Mouse (Mus musculus) bone marrow macrophage, adult 2 months (primary cell): ENCODE results near the gene Tmem167. TPM values are rescaled to one million over a fixed set of nuclear protein-coding genes. Genes with fewer than 3 reads are reported as not detected.

ENCODE experiments used
- H3K27ac ChIP-seq: 2 replicates; pipeline ENCODE4 v1.5.1; 2012; ENCODE audit warnings: low read depth, low read length; ENCODE audit not compliant: insufficient read depth
- H3K4me1 ChIP-seq: 2 replicates; pipeline ENCODE4 v1.6.1; 2012; ENCODE audit warnings: low read length; ENCODE audit not compliant: control insufficient read depth, insufficient read depth
- H3K4me3 ChIP-seq: 2 replicates; pipeline ENCODE4 v1.5.1; 2012; ENCODE audit warnings: mild to moderate bottlenecking, low read length, moderate library complexity; ENCODE audit not compliant: insufficient read depth
- CTCF ChIP-seq: IDR thresholded peaks from 2 replicates; pipeline ENCODE4 v1.5.1; 2012; ENCODE audit warnings: low read depth, mild to moderate bottlenecking, low read length, moderate library complexity
- POLR2A ChIP-seq: IDR thresholded peaks from 2 replicates; pipeline ENCODE4 v1.6.1; 2012; ENCODE audit warnings: mild to moderate bottlenecking, low read depth, low read length, borderline replicate concordance
- polyA plus RNA-seq: library from polyadenylated mRNA; stranded (reverse); fragments of >200 nt; gene quantifications from 2 replicates; pipeline ENCODE4 v1.2.4, GENCODE M21; 2012; ENCODE audit not compliant: missing spikeins, insufficient read depth, insufficient read length

The Tmem167 gene
- polyA plus RNA-seq, 1 experiment, result 32.0 TPM

DNA sequence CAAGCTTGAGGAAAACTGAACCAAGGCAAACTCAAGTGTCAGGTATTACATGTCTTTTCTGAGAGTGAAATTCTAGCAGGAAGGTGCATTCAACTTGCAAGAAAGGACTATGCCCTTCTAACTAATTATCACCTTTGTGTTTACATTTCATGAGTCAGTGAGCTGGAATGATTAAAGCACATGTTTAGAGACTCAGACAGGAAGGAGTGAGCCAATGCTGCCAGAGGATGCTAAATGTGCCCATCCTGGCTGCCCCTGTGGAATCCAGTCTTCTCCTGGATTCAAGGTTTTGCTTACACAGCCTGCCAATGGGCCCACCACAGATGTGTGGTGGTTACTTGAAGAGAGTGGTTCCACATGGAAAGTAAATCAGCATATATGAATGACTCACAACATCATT, 82.5 kb downstream of the Tmem167 start:
- no peak for TF ChIP-seq CTCF
- no peak for TF ChIP-seq POLR2A
- Histone ChIP-seq H3K4me3 (no peak overlapping the region), H3K4me1 (peaks cover 18% of the 10 kb centered on the region)

DNA sequence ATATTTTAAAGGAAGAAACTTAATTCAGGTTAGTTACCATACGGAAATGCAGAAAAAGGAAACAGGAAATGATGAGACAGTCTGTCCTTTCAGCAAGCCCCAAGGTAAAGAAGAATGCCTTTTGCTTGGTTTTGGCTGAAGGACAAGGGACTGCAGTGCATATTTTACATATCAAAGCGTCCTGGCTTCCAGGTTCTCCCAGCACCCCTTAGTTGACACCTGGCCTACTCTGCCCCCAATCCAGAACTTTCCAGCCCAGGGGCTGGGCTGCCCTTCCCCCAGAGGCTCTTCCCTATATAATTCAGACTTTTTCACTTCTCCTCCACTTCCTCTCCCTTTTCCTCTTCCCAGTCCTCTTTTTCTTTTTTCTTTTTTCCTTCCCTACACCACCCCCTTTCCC, 86.7 kb downstream of the Tmem167 start:
- H3K4me1 ChIP-seq, result peaks cover 9% of the 10 kb centered on the region
- TF ChIP-seq POLR2A (no peak), CTCF (no peak)
- H3K27ac ChIP-seq, result no peak overlapping the region
- no peak overlapping the region for H3K4me3 ChIP-seq

More for the DNA sequence above, 82.5 kb downstream of the Tmem167 start:
- no peak overlapping the region for H3K27ac ChIP-seq

DNA sequence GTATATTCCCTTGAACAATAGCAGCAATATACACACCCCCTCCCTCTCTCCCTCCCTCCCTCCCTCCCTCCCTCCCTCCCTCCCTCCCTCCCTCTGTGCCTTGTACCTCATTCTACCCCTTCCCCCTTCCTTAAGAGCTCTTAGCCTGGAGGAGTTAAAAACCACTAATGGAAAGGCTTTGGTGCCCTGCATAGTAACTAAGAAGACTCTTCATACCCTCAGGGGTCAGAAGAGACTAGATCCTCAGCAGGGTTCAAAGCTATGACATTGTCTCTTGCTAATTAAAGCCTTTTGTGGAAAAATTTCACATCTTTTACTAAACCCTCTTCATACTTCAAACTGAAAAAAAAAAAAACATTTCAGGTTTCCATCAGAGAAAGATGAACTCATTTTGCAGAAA, 93.3 kb downstream of the Tmem167 start:
- Histone ChIP-seq H3K4me1 (no peaks in the 10 kb centered on the region), H3K4me3 (no peak overlapping the region), H3K27ac (no peak overlapping the region)
- TF ChIP-seq CTCF (no peak), POLR2A (no peak)

DNA sequence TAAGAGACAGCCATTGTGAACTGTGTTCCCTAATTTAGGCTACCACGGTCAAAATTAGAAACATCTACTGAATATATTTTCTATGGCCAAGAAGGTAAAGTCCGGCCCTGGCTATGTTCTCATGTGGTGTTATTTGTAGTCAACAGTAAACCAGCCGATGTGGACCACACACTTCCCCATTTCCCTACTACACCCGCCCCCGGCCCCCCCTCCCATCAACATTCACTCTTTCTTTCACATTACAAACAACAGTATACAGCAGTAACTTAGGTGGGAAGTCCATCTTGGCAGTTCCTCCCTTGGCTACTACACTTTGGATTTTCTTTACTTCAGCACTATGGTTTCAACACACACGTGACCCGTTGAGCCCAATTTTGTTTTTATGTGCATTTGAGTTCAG, 94.6 kb downstream of the Tmem167 start:
- H3K4me1 ChIP-seq, result no peaks in the 10 kb centered on the region
- TF ChIP-seq CTCF, result no peak
- TF ChIP-seq POLR2A, result no peak
- no peak overlapping the region for H3K4me3 ChIP-seq
- H3K27ac ChIP-seq, result no peak overlapping the region

DNA sequence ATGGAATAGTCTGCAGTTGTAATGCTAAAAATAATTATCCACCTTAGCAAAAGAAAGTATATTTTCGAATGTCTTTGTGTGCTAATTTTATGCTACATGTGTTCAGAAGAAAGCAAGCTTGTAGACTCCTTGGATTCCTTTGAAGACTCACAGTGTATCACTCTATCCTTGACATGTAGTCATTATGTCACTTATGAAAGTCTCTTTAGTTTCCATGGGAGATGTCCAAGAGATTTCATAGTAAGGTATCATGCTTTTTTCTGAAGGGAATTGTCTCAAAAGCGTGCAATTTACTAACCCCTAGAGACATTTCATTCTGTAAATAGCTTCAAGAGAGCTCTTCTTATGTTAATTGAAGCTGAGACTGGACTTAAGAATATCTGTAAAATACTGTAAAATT, 97.8 kb downstream of the Tmem167 start:
- H3K4me1 ChIP-seq, result no peaks in the 10 kb centered on the region
- H3K27ac ChIP-seq, result no peak overlapping the region
- no peak overlapping the region for H3K4me3 ChIP-seq
- no peak for TF ChIP-seq POLR2A
- no peak for TF ChIP-seq CTCF

DNA sequence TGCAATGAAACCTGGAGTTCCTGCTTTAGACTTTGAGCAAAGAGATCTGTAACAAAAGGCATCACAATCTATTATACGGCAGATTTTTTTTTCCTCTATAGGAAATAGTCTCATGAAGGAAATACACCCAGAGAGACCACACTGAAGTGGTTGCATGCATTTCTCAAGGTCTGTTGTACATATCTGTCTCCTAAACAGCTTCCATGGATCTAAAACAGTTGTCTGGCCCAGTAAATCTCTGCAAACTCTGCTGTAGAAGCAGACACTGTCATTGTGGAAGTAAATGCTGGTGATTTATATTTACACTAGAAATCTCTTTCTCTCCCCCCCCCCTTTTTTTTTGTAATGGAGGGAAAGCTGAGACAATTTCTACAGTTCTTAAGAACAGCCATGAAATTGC, 99.1 kb downstream of the Tmem167 start:
- Histone ChIP-seq H3K4me3 (no peak overlapping the region), H3K27ac (no peak overlapping the region), H3K4me1 (no peaks in the 10 kb centered on the region)
- no peak for TF ChIP-seq CTCF
- no peak for TF ChIP-seq POLR2A

DNA sequence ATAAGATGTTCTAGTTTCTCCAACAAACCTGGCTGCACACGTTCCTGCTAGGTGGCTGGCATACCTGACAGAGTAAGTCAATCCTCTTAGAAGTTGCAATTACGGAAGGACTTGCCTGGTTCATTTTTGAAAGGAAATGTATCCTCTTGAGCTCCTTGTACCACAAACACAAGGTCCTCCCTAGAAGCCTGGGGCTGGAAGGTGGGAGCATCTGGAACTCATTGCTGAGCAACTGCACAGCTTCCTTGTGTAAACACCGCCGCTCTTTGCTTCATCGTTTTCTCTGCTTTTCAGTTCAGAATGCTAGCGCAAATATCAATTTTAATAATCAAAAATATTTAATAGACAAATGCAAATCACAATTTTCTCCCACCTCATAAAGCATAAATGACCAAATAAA, 102.9 kb downstream of the Tmem167 start:
- no peaks in the 10 kb centered on the region for H3K4me1 ChIP-seq
- TF ChIP-seq POLR2A (no peak), CTCF (no peak)
- no peak overlapping the region for H3K4me3 ChIP-seq
- no peak overlapping the region for H3K27ac ChIP-seq

Other genes starting within 250 kb of the Tmem167 start
- 19.0 and 20.8 TPM in 2 replicates for gene Xrcc4, start 485 bp downstream of the Tmem167 start, polyA plus RNA-seq